ENCODE assay signal across 8 mouse cellular contexts in the genomic region with DNA sequence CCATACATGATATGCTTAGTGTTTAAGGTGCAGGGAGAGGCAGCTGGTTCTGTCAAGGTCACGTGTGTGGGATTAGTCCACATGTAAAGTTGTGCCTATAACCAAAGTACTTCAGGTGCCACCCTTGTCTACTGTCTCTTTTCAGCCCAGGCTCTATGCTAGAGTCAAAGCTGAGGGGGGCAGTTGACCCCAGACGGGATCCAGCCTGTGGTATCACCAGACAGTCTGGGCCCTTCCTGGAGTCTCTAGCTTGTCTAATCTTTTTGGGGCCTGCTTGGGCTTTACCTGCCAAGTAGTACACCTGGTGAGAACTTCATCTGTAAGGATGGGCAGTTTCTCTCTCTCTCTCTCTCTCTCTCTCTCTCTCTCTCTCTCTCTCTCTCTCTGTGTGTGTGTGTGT. TPM values are rescaled to one million over a fixed set of nuclear protein-coding genes. Genes with fewer than 3 reads are reported as not detected.
DNase-seq lines count a peak whose midpoint lies in the region; ATAC-seq and TF ChIP-seq lines count a peak whose summit lies in the region.

No protein-coding gene starts in this region.

- H3K4me1 ChIP-seq in testis, adult 2 months (ENCODE audit: control insufficient read depth, insufficient read depth, low read length) = peaks cover 26% of the 10 kb centered on the region
- H3K4me1 ChIP-seq in liver, embryonic 14.5 days (replicated peaks; ENCODE audit: control insufficient read depth in 2 of 2, insufficient read depth in 2 of 2, low read length in 1 of 2) = peaks cover 10 to 14% of the 10 kb centered on the region in 2 experiments

- no peak for TF ChIP-seq POLR2A in testis, adult 2 months (IDR thresholded peaks at IDR 0.05; ENCODE audit: control insufficient read depth, low read depth, low read length)

- no peak for TF ChIP-seq CTCF in testis, adult 2 months (IDR thresholded peaks at IDR 0.05; ENCODE audit: control insufficient read depth, insufficient read depth, insufficient replicate concordance, low read depth, low read length)
- TF ChIP-seq CTCF in liver, embryonic 14.5 days (IDR thresholded peaks at IDR 0.05; ENCODE audit: low read depth) = no peak

- peaks cover 2% of the 10 kb centered on the region for H3K36me3 ChIP-seq in testis, adult 2 months (ENCODE audit: control insufficient read depth, insufficient read depth, low read length)
- peaks cover 10% of the 10 kb centered on the region for H3K36me3 ChIP-seq in liver, embryonic 14.5 days (replicated peaks; ENCODE audit: control insufficient read depth, insufficient read depth, low read depth)

- no peaks in the 10 kb centered on the region for H3K9me3 ChIP-seq in liver, embryonic 14.5 days (ENCODE audit: control insufficient read depth, low read length)

- no peak overlapping the region for H3K9ac ChIP-seq in liver, embryonic 14.5 days (replicated peaks)

- peak overlapping the region; percentile 93 for H3K4me2 ChIP-seq in liver, embryonic 14.5 days (ENCODE audit: low read depth)

- H3K4me3 ChIP-seq in testis, adult 2 months (ENCODE audit: control insufficient read depth, low read depth, low read length) = peak overlapping the region; percentile 99; the same call in 1 of the 2 replicates
- H3K4me3 ChIP-seq in liver, embryonic 14.5 days (ENCODE audit: insufficient read depth in 1 of 2, low read depth in 2 of 2, low read length in 2 of 2) = no peak overlapping the region

- DNase-seq in cerebellum, adult 9-11 months = peak; percentile 51
- DNase-seq in cerebellum, adult 9-10 months = no peak
- no peak for DNase-seq in testis, postnatal 14 days (ENCODE audit: low spot score)
- no peak for DNase-seq in liver, embryonic 14.5 days (ENCODE audit: low read depth in 3 of 3, low spot score in 3 of 3)
- DNase-seq in thymus, postnatal 0 days (ENCODE audit: low spot score) = no peak
- no peak for DNase-seq in yolk sac, embryonic 10.5 days (ENCODE audit: low spot score)
- no peak for DNase-seq in frontal cortex, postnatal 36 days (ENCODE audit: low spot score in 2 of 2)

- ATAC-seq in liver, embryonic 14.5 days (ENCODE audit: insufficient read depth) = no peak

- peak overlapping the region; percentile 92 for H3K27ac ChIP-seq in testis, adult 2 months (ENCODE audit: control insufficient read depth, insufficient read depth, low read depth, low read length)
- no peak overlapping the region for H3K27ac ChIP-seq in liver, embryonic 14.5 days

- WGBS in liver, embryonic 14.5 days (ENCODE audit: insufficient replicate concordance) = 55% methylated on average over 2 of the region's 2 CpGs

- no peaks in the 10 kb centered on the region for H3K27me3 ChIP-seq in testis, adult 2 months (ENCODE audit: control insufficient read depth, insufficient read depth, low read length)
- H3K27me3 ChIP-seq in liver, embryonic 14.5 days (ENCODE audit: control insufficient read depth, insufficient read depth, low read length) = no peaks in the 10 kb centered on the region; the same call in 1 of the 2 replicates

- no peak for TF ChIP-seq EP300 in liver, embryonic 14.5 days (IDR thresholded peaks at IDR 0.05; ENCODE audit: low read depth)

RNA-seq across cellular contexts. Expression of a gene that starts 0.7 kb away (rescaled TPM):
- 36.3 and 43.1 TPM in 2 replicates for polyA plus RNA-seq in testis, adult 2 months (2012; rRNA removed)
- 23.0 and 23.1 TPM in 2 replicates for polyA plus RNA-seq in liver, embryonic 14.5 days (2012; rRNA removed)
- polyA plus RNA-seq in liver, embryonic 14.5 days (2014; fragmentation: Nextera tagmentation; extraction: Ambion mirVana) = 11.4 and 12.6 TPM in 2 replicates
- 35.9 and 38.5 TPM in 2 replicates for polyA plus RNA-seq in thymus, postnatal 0 days (2015; fragmentation: Nextera tagmentation; extraction: Ambion mirVana)

RNA-seq across cellular contexts. Expression of a gene that starts 7.4 kb away (rescaled TPM):
- polyA plus RNA-seq in testis, adult 2 months (2012; rRNA removed) = 103 and 106 TPM in 2 replicates
- polyA plus RNA-seq in liver, embryonic 14.5 days (2012; rRNA removed) = 1.8 and 1.9 TPM in 2 replicates
- 3.0 and 4.2 TPM in 2 replicates for polyA plus RNA-seq in liver, embryonic 14.5 days (2014; fragmentation: Nextera tagmentation; extraction: Ambion mirVana)
- polyA plus RNA-seq in thymus, postnatal 0 days (2015; fragmentation: Nextera tagmentation; extraction: Ambion mirVana) = 3.5 and 4.7 TPM in 2 replicates

RNA-seq across cellular contexts. Expression of a gene that starts 17.0 kb away (rescaled TPM):
- 135 and 142 TPM in 2 replicates for polyA plus RNA-seq in testis, adult 2 months (2012; rRNA removed)
- polyA plus RNA-seq in liver, embryonic 14.5 days (2012; rRNA removed) = 12.0 and 18.0 TPM in 2 replicates
- 21.9 and 29.3 TPM in 2 replicates for polyA plus RNA-seq in liver, embryonic 14.5 days (2014; fragmentation: Nextera tagmentation; extraction: Ambion mirVana)
- 29.8 and 33.2 TPM in 2 replicates for polyA plus RNA-seq in thymus, postnatal 0 days (2015; fragmentation: Nextera tagmentation; extraction: Ambion mirVana)

RNA-seq across cellular contexts. Expression of a gene that starts 28.1 kb away (rescaled TPM):
- 13.4 and 15.8 TPM in 2 replicates for polyA plus RNA-seq in testis, adult 2 months (2012; rRNA removed)
- 3.0 and 3.4 TPM in 2 replicates for polyA plus RNA-seq in liver, embryonic 14.5 days (2012; rRNA removed)
- polyA plus RNA-seq in liver, embryonic 14.5 days (2014; fragmentation: Nextera tagmentation; extraction: Ambion mirVana) = 2.2 and 3.0 TPM in 2 replicates
- polyA plus RNA-seq in thymus, postnatal 0 days (2015; fragmentation: Nextera tagmentation; extraction: Ambion mirVana) = 9.8 and 12.4 TPM in 2 replicates

RNA-seq across cellular contexts. Expression of a gene that starts 32.6 kb away (rescaled TPM):
- polyA plus RNA-seq in testis, adult 2 months (2012; rRNA removed) = 0.17 TPM in 2 replicates
- 0.08 and 0.12 TPM in 2 replicates for polyA plus RNA-seq in liver, embryonic 14.5 days (2012; rRNA removed)
- 0.05 TPM in 1 of 2 replicates, not detected in the other for polyA plus RNA-seq in liver, embryonic 14.5 days (2014; fragmentation: Nextera tagmentation; extraction: Ambion mirVana)
- polyA plus RNA-seq in thymus, postnatal 0 days (2015; fragmentation: Nextera tagmentation; extraction: Ambion mirVana) = 0.39 and 0.71 TPM in 2 replicates

Comparison
In these comparisons a context has a peak if more than half of its experiments do, and no peak if none do; other contexts are left out.
1. RNA of a gene that starts 7.4 kb away (polyA plus RNA-seq): 103 to 106 TPM in testis, adult 2 months; 1.8 to 4.2 TPM in liver, embryonic 14.5 days and 3.5 to 4.7 TPM in thymus, postnatal 0 days; every median in the first group is over 10 times any median in the second.